25 mouse cellular contexts compared by ENCODE assay signal in genomic region chr1:76513490-76513889, GRCm38 (mm10).
"Had no signal": no experiment of that assay in that cellular context is flagged by ENCODE, and none has a peak within 500 bp of the region (broad histone marks: within the 10 kb centered on the region; RNA-seq: fewer than 3 reads in every experiment).

No protein-coding gene starts in this region.

- H3K9me3 ChIP-seq: kidney, embryonic 15.5 days; limb, embryonic 12.5 days; limb, embryonic 15.5 days; liver, embryonic 12.5 days; liver, embryonic 15.5 days; lung, embryonic 15.5 days; midbrain, embryonic 10.5 days; midbrain, embryonic 13.5 days; neural tube, embryonic 13.5 days; stomach, embryonic 15.5 days had no signal

- H3K4me3 ChIP-seq: kidney, embryonic 15.5 days; limb, embryonic 12.5 days; limb, embryonic 15.5 days; liver, embryonic 12.5 days; liver, embryonic 15.5 days; lung, embryonic 15.5 days; megakaryocyte, embryonic 14.5 days; midbrain, embryonic 10.5 days; midbrain, embryonic 13.5 days; myocyte; neural tube, embryonic 13.5 days; stomach, embryonic 15.5 days had no signal

- H3K4me1 ChIP-seq: kidney, embryonic 15.5 days; limb, embryonic 12.5 days; limb, embryonic 15.5 days; liver, embryonic 12.5 days; liver, embryonic 15.5 days; lung, embryonic 15.5 days; megakaryocyte, embryonic 14.5 days; midbrain, embryonic 10.5 days; midbrain, embryonic 13.5 days; neural tube, embryonic 13.5 days; stomach, embryonic 15.5 days had no signal

- H3K27ac ChIP-seq: kidney, embryonic 15.5 days; limb, embryonic 12.5 days; limb, embryonic 15.5 days; liver, embryonic 12.5 days; liver, embryonic 15.5 days; lung, embryonic 15.5 days; midbrain, embryonic 10.5 days; midbrain, embryonic 13.5 days; neural tube, embryonic 13.5 days; stomach, embryonic 15.5 days had no signal

- DNase-seq: kidney, adult 11 months; kidney, adult 8-10 months; kidney, postnatal 10 days; kidney, postnatal 36 days; left cerebral cortex, postnatal 4 days; lung, adult 18-20 months; lung, postnatal 10 days; lung, postnatal 36 days; retina, postnatal 1 day; right cerebral cortex, postnatal 25 days; spleen, adult 18-20 months; thymus, postnatal 36 days had no signal

- H3K9ac ChIP-seq: kidney, embryonic 15.5 days; limb, embryonic 12.5 days; limb, embryonic 15.5 days; liver, embryonic 12.5 days; liver, embryonic 15.5 days; lung, embryonic 15.5 days; midbrain, embryonic 13.5 days; neural tube, embryonic 13.5 days; stomach, embryonic 15.5 days had no signal

- ATAC-seq: liver, embryonic 12.5 days; midbrain, embryonic 13.5 days; midbrain, embryonic 16.5 days had no signal

- H3K4me2 ChIP-seq: kidney, embryonic 15.5 days; limb, embryonic 12.5 days; limb, embryonic 15.5 days; liver, embryonic 12.5 days; liver, embryonic 15.5 days; lung, embryonic 15.5 days; midbrain, embryonic 13.5 days; neural tube, embryonic 13.5 days; stomach, embryonic 15.5 days had no signal

- H3K36me3 ChIP-seq: kidney, embryonic 15.5 days; limb, embryonic 12.5 days; limb, embryonic 15.5 days; liver, embryonic 12.5 days; liver, embryonic 15.5 days; lung, embryonic 15.5 days; midbrain, embryonic 10.5 days; midbrain, embryonic 13.5 days; neural tube, embryonic 13.5 days; stomach, embryonic 15.5 days had no signal

- H3K27me3 ChIP-seq: kidney, embryonic 15.5 days; limb, embryonic 12.5 days; limb, embryonic 15.5 days; liver, embryonic 12.5 days; liver, embryonic 15.5 days; lung, embryonic 15.5 days; megakaryocyte, embryonic 14.5 days; midbrain, embryonic 13.5 days; neural tube, embryonic 13.5 days; stomach, embryonic 15.5 days had no signal
